Mouse (Mus musculus) midbrain, embryonic 11.5 days (tissue): ENCODE results near the gene Nfib. TPM values are rescaled to one million over a fixed set of nuclear protein-coding genes. Genes with fewer than 3 reads are reported as not detected.
"Not testable (repeated sequence)": the region's sequence is repeated elsewhere in the genome, so short reads cannot be mapped to it uniquely, and the experiment has no call there.

Source experiments
- ATAC-seq: fragments of 200-750 bp; cut with Nextera tagmentation; 2 replicates; pipeline ENCODE4 v1.8.0; 2017; ENCODE audit warnings: moderate TSS enrichment, moderate library complexity; ENCODE audit not compliant: low FRiP score
- DNase-seq: peaks from one replicate; pipeline ENCODE4 v3.0.0; 2015; ENCODE audit warnings: low spot score; ENCODE audit errors: missing footprints
- H3K27ac ChIP-seq: fragments of 300-500 bp; sonication (generic); 2 replicates; pipeline ENCODE4 v1.5.1; 2014; ENCODE audit warnings: low read depth, low read length
- H3K27me3 ChIP-seq: fragments of 300-500 bp; sonication (generic); 2 replicates; pipeline ENCODE4 v1.6.1; 2014; ENCODE audit warnings: mild to moderate bottlenecking, low read length, moderate library complexity, mixed read lengths; ENCODE audit not compliant: control insufficient read depth, insufficient read depth
- H3K36me3 ChIP-seq: fragments of 300-500 bp; sonication (generic); 2 replicates; pipeline ENCODE4 v1.6.1; 2014; ENCODE audit warnings: mild to moderate bottlenecking, low read length, moderate library complexity, mixed read lengths; ENCODE audit not compliant: control insufficient read depth, insufficient read depth
- H3K4me1 ChIP-seq: fragments of 300-500 bp; sonication (generic); 2 replicates; pipeline ENCODE4 v1.6.1; 2014; ENCODE audit warnings: low read length; ENCODE audit not compliant: control insufficient read depth, insufficient read depth
- H3K4me2 ChIP-seq: fragments of 300-500 bp; sonication (generic); 2 replicates; pipeline ENCODE4 v1.6.1; 2014; ENCODE audit warnings: mild to moderate bottlenecking, moderate library complexity
- H3K4me3 ChIP-seq: fragments of 300-500 bp; sonication (generic); 2 replicates; pipeline ENCODE4 v1.5.1; 2014; ENCODE audit warnings: low read depth, low read length
- H3K9ac ChIP-seq: fragments of 300-500 bp; sonication (generic); 2 replicates; pipeline ENCODE4 v1.6.1; 2014; ENCODE audit warnings: low read length
- H3K9me3 ChIP-seq: fragments of 300-500 bp; sonication (generic); 2 replicates; pipeline ENCODE4 v1.6.1; 2016; ENCODE audit warnings: low read length; ENCODE audit not compliant: control insufficient read depth
- WGBS: fragments of 180-500 bp; shearing (Covaris S2); extraction: QIAGEN DNeasy Blood & Tissue Kit; methylation state at CpG from one replicate; pipeline ENCODE4 v1.1.7; 2014; 5-methylcytosine and 5-hydroxymethylcytosine counted together
- polyA plus RNA-seq: library from polyadenylated mRNA; unstranded; fragments of >200 nt; fragmentation: Nextera tagmentation; extraction: Ambion mirVana; gene quantifications from 2 replicates; pipeline ENCODE4 v1.2.1, GENCODE M21; 2014

Nfib gene
- polyA plus RNA-seq, 1 experiment from 2014 or later, result 19.9 TPM

DNA sequence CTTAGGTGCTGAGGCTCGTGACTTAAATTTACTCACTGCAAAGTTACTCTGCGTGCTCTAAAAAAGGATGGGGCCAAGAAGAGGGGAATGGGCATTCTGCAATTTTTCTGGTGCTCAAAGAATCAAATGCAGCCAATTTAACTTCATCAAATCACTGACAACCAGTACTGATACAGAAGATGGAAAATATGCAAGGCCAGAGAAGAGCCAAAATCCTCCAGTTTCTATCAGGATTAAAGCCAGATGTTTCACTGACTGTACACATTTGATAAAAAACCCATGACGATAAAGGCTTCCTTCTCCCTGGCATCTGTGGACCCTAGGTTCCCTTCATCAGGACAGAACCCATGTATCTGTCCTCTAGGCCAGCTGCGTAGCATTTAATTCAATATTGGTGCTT is 433.5 kb downstream of the Nfib start:
- 85% methylated on average over 4 of the region's 4 CpGs for WGBS
- H3K27ac ChIP-seq, result no peak overlapping the region
- ATAC-seq, result no peak

GRCm38 (mm10) chr4:82271547-82271946 is 434.0 kb downstream of the Nfib start:
- Histone ChIP-seq H3K27ac (no peak overlapping the region), H3K4me1 (no peaks in the 10 kb centered on the region), H3K27me3 (no peaks in the 10 kb centered on the region), H3K9me3 (no peaks in the 10 kb centered on the region), H3K4me3 (no peak overlapping the region), H3K9ac (no peak overlapping the region), H3K36me3 (no peaks in the 10 kb centered on the region), H3K4me2 (no peak overlapping the region)
- WGBS, result 80% methylated on average over 3 of the region's 3 CpGs
- DNase-seq (no peak), ATAC-seq (no peak)

More for the DNA sequence above, 433.5 kb downstream of the Nfib start:
- no peaks in the 10 kb centered on the region for H3K36me3 ChIP-seq
- no peak overlapping the region for H3K4me2 ChIP-seq
- no peaks in the 10 kb centered on the region for H3K27me3 ChIP-seq
- no peak overlapping the region for H3K4me3 ChIP-seq
- no peaks in the 10 kb centered on the region for H3K9me3 ChIP-seq
- DNase-seq, result no peak
- no peak overlapping the region for H3K9ac ChIP-seq
- no peaks in the 10 kb centered on the region for H3K4me1 ChIP-seq

DNA sequence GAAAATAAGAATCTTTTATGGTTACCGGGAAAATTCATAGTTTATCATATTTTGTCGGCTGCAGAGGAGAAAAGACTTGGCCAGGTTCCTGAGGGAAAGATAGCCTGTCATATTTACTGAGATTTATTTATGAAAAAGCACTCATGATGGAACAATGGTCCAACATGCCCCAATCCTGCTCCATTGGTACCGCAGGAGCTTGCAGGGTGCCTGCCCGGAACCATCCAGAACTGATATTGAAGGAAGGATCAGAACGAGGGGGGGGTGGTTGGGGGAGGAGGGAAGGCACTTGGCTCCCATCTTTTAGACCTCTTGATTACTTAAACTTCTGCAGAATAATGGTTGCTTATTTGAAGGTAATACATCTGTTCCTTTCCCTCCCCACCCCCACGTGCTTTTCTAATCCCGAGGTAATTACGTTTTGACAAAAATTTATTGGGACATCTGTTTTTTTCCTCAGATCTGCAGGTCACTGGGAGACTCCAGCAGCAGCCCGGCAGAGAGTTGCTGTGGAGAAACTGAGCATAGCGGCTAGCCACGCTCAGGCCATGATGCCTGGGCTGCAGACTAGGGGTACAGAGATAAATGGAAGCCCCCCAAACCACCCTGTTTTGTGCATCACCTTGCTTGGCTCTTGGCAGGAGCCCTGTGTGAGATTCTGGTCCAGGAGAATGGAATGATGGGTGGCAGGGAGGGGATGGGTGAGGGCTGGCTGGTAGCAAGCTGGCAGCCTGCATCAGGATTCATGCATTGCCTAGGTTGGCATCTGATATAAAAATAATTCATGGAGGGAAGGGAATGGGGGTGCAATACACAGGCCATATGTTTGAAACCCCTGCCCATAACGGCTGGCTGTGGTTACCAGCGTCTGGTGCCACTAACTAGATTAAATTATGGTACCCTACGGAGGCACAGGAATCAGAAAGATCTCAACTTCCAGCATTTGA is 437.4 kb downstream of the Nfib start:
- Histone ChIP-seq H3K9me3 (no peaks in the 10 kb centered on the region), H3K4me1 (no peaks in the 10 kb centered on the region), H3K4me2 (no peak overlapping the region), H3K27me3 (no peaks in the 10 kb centered on the region), H3K9ac (no peak overlapping the region), H3K27ac (no peak overlapping the region), H3K4me3 (no peak overlapping the region), H3K36me3 (no peaks in the 10 kb centered on the region)
- no peak for DNase-seq
- ATAC-seq, result no peak
- 83% methylated on average over 14 of the region's 14 CpGs for WGBS

DNA sequence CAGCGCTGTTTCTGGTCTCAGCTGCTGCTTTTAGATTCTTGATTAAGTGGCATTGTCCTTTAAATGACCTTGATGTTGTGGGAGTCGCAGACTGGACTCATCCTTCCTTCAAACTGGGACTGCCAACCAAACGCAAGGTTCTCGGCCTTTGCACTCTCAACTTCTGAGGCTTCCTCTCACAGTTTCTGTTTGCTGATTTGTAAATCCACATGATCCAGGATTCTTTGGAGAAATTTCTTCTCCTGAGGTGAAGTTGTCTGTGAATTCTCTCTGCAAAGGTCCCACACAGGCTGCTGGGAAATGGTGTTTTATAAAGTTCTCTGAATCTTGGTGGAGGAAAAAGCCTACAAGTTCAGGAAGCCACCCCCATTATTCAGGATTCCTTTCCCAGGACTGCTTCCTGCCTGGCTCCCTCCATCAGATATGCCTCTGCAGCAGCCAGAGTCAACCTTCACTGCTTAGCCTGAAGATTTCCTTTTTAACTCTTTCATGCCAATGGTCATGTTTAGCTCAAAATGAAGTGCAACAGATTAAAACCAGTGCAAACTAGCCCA is 439.4 kb downstream of the Nfib start:
- Histone ChIP-seq H3K27me3 (no peaks in the 10 kb centered on the region), H3K4me2 (no peak overlapping the region), H3K9me3 (no peaks in the 10 kb centered on the region), H3K36me3 (no peaks in the 10 kb centered on the region), H3K9ac (no peak overlapping the region), H3K4me1 (no peaks in the 10 kb centered on the region), H3K4me3 (no peak overlapping the region), H3K27ac (no peak overlapping the region)
- no peak for DNase-seq
- 56% methylated on average over 4 of the region's 4 CpGs for WGBS
- ATAC-seq, result no peak

GRCm38 (mm10) chr4:82258545-82258944 is 447.0 kb downstream of the Nfib start:
- not testable (repeated sequence) for ATAC-seq, H3K4me3 ChIP-seq, H3K27me3 ChIP-seq, H3K4me2 ChIP-seq, H3K9ac ChIP-seq, H3K9me3 ChIP-seq, DNase-seq, H3K4me1 ChIP-seq, H3K36me3 ChIP-seq, H3K27ac ChIP-seq
- 81% methylated on average over 1 of the region's 1 CpGs for WGBS

GRCm38 (mm10) chr4:82252054-82252453 is 453.5 kb downstream of the Nfib start:
- H3K27me3 ChIP-seq, result no peaks in the 10 kb centered on the region
- ATAC-seq (no peak), DNase-seq (no peak)
- H3K4me3 ChIP-seq, result no peak overlapping the region
- no peak overlapping the region for H3K4me2 ChIP-seq
- no peaks in the 10 kb centered on the region for H3K4me1 ChIP-seq
- H3K9ac ChIP-seq, result no peak overlapping the region
- WGBS, result 89% methylated on average over 8 of the region's 8 CpGs
- no peaks in the 10 kb centered on the region for H3K36me3 ChIP-seq
- H3K9me3 ChIP-seq, result no peaks in the 10 kb centered on the region
- H3K27ac ChIP-seq, result no peak overlapping the region

DNA sequence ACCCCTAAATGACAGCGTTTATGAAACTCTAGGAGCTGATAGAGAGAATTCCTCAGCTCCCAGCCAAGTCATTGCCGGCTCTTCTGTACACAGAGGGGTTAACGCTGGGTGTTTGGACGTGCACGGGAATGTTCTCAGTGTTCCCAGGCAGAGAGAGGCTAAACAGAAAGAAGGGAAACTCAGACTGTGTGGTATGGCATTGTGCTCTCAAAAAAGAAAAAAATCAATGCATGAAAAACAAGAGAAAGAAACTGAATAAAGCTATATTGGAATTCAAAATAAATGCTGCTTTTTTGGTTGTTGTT is 455.2 kb downstream of the Nfib start:
- Histone ChIP-seq H3K4me3 (no peak overlapping the region), H3K9me3 (no peaks in the 10 kb centered on the region), H3K4me2 (no peak overlapping the region), H3K27ac (no peak overlapping the region), H3K4me1 (no peaks in the 10 kb centered on the region), H3K36me3 (no peaks in the 10 kb centered on the region), H3K9ac (no peak overlapping the region), H3K27me3 (no peaks in the 10 kb centered on the region)
- no peak for ATAC-seq
- DNase-seq, result peak; percentile 84
- WGBS, result 61% methylated on average over 5 of the region's 5 CpGs

- ATAC-seq (no peak), DNase-seq (no peak)
- no peaks in the 10 kb centered on the region for H3K36me3 ChIP-seq
- H3K4me1 ChIP-seq, result no peaks in the 10 kb centered on the region
- H3K9me3 ChIP-seq, result no peaks in the 10 kb centered on the region
- no peak overlapping the region for H3K9ac ChIP-seq
- 86% methylated on average over 11 of the region's 11 CpGs for WGBS
- H3K4me2 ChIP-seq, result no peak overlapping the region
- no peak overlapping the region for H3K4me3 ChIP-seq
- no peaks in the 10 kb centered on the region for H3K27me3 ChIP-seq
- H3K27ac ChIP-seq, result no peak overlapping the region
Measured at GRCm38 (mm10) chr4:82249518-82250354, 455.8 kb downstream of the Nfib start.

DNA sequence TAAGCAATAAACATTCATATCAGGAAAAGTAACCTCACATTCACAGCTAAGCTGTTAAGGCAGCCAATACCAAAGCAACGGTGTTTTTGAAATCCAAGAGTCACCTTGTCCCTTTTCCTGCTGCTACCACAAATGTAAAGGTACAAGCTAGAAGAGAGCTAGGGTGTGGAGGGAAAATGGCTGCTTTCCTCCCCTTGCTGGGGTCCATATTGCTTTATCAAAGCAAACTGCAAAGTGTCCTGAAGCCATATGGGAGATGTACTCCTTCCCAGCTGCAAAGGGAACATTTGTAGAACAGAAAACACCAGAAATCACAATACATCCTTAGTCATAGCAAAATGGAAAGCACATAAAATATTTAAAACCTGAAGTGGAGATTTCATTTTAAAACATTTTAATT is 456.6 kb downstream of the Nfib start:
- no peaks in the 10 kb centered on the region for H3K4me1 ChIP-seq
- H3K27me3 ChIP-seq, result no peaks in the 10 kb centered on the region
- 72% methylated on average over 1 of the region's 1 CpGs for WGBS
- no peaks in the 10 kb centered on the region for H3K36me3 ChIP-seq
- ATAC-seq (no peak), DNase-seq (no peak)
- no peak overlapping the region for H3K4me2 ChIP-seq
- no peak overlapping the region for H3K9ac ChIP-seq
- H3K4me3 ChIP-seq, result no peak overlapping the region
- H3K9me3 ChIP-seq, result no peaks in the 10 kb centered on the region
- H3K27ac ChIP-seq, result no peak overlapping the region
